Mouse (Mus musculus): ENCODE measurements around the gene Hist1h2bb. TPM values are rescaled to one million over a fixed set of nuclear protein-coding genes. Genes with fewer than 3 reads are reported as not detected.
"Not testable (repeated sequence)": the region's sequence is repeated elsewhere in the genome, so short reads cannot be mapped to it uniquely, and the experiment has no call there.

Gene Hist1h2bb
- polyA plus RNA-seq, 1 experiment from 2014 or later = 2.4 TPM

DNA sequence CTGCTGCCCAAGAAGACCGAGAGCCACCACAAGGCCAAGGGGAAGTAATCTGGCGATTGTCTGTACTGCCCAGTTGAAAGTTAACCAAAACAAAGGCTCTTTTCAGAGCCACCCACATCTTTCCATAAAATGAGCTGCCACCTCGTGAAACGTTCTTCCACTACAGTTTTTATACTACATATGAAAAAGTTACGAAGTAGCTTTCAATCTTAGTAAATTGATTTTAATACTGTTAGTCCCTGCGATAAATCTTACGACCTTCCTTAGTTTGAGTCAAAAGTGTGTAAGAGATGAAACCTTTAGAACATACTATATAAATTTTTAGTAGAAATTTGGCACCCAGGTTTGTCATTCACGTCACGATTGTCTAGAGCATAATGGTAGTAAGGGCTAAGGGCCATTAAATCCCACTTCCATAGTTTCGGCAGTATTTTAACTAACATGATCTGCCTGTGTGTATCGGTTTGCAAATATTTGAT, 5.0 kb downstream of the Hist1h2bb start:
- DNase-seq (ENCODE audit: low spot score) = no peak
- 1% methylated on average over 11 of the region's 11 CpGs for WGBS

DNA sequence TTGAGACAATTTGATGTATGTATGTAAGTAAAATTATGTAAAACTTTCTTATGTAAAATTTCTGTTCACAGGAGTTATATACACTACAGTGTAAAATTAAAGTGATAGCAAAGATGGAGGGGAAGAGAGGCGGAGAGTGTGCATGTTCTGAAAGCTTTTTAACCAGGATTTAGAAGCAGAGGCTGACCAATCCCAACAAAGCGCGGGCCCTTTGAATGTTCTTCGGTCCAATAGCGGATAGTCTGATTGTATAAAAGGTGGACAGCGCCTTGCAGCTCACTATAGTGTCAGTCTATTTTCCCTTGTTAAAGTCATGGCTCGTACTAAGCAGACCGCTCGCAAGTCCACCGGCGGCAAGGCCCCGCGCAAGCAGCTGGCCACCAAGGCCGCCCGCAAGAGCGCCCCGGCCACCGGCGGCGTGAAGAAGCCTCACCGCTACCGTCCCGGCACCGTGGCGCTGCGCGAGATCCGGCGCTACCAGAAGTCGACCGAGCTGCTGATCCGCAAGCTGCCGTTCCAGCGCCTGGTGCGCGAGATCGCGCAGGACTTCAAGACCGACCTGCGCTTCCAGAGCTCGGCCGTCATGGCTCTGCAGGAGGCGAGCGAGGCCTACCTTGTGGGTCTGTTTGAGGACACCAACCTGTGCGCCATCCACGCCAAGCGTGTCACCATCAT, 5.7 kb downstream of the Hist1h2bb start, which contains the start of gene Hist1h3b:
TSS of gene Hist1h3b (plus strand) at position 201 of the 675 bp plus-strand sequence.
- H3K4me1 ChIP-seq (ENCODE audit: control insufficient read depth, insufficient read depth, low read length); H3K27me3 ChIP-seq (ENCODE audit: control insufficient read depth, insufficient read depth, low read length); H3K9me3 ChIP-seq (ENCODE audit: control insufficient read depth, low read length); H3K36me3 ChIP-seq (ENCODE audit: control insufficient read depth, insufficient read depth, low read length): not testable (repeated sequence)
- H3K4me3 ChIP-seq (ENCODE audit: low read depth, low read length) = peak within 1 kb of the TSS; percentile 36
- peak within 1 kb of the TSS; percentile 50 for H3K4me2 ChIP-seq (ENCODE audit: low read depth)
- H3K27ac ChIP-seq (ENCODE audit: low read depth, low read length) = peak within 1 kb of the TSS; percentile 85
- peak; percentile 93 for DNase-seq (ENCODE audit: low spot score)
- WGBS = under 1% methylated on average over 15 of the region's 47 CpGs
- ATAC-seq (ENCODE audit: insufficient read depth, low FRiP score, low TSS enrichment) = peak; percentile 87
- peak within 1 kb of the TSS; percentile 65 for H3K9ac ChIP-seq (ENCODE audit: low read length)

More for the DNA sequence above, 5.0 kb downstream of the Hist1h2bb start:
- H3K27me3 ChIP-seq (ENCODE audit: control insufficient read depth, insufficient read depth, low read length) = no peaks in the 10 kb centered on the region
- H3K27ac ChIP-seq (ENCODE audit: low read depth, low read length) = peak overlapping the region; percentile 85
- peak overlapping the region; percentile 46 for H3K9ac ChIP-seq (ENCODE audit: low read length)
- ATAC-seq (ENCODE audit: insufficient read depth, low FRiP score, low TSS enrichment) = 0 out of 2 replicates have a peak, but pooled peaks have one; percentile 8
- H3K4me1 ChIP-seq (ENCODE audit: control insufficient read depth, insufficient read depth, low read length) = peaks cover 8% of the 10 kb centered on the region; the same call in 1 of the 2 replicates
- peak overlapping the region; percentile 36 for H3K4me3 ChIP-seq (ENCODE audit: low read depth, low read length)
- H3K36me3 ChIP-seq (ENCODE audit: control insufficient read depth, insufficient read depth, low read length) = no peaks in the 10 kb centered on the region
- H3K4me2 ChIP-seq (ENCODE audit: low read depth) = peak overlapping the region; percentile 40
- H3K9me3 ChIP-seq (ENCODE audit: control insufficient read depth, low read length) = no peaks in the 10 kb centered on the region

DNA sequence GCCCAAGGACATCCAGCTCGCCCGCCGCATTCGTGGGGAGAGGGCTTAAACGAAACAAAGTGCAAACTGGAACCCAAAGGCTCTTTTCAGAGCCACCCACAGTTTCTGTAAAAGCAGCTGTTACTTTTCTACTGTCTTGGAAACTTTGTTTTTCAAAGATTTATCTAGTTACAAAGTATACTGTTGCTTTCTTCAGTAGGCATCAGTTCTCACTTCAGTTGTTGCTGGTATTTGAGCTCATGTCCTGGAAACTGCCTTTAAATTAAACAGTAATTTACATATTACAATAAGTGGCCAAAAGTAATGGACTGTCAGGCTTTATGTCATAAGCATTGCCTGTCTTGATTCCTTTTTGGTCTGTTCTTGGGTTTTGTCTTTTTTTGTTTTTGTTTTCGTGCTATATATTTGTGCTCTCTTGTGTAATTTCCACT, 6.2 kb downstream of the Hist1h2bb start:
- H3K36me3 ChIP-seq (ENCODE audit: control insufficient read depth, insufficient read depth, low read length) = no peaks in the 10 kb centered on the region
- no peak for ATAC-seq (ENCODE audit: insufficient read depth, low FRiP score, low TSS enrichment)
- H3K27ac ChIP-seq (ENCODE audit: low read depth, low read length) = peak overlapping the region; percentile 73
- H3K9ac ChIP-seq (ENCODE audit: low read length) = peak overlapping the region; percentile 65
- peaks cover 9% of the 10 kb centered on the region; the same call in 1 of the 2 replicates for H3K4me1 ChIP-seq (ENCODE audit: control insufficient read depth, insufficient read depth, low read length)
- H3K9me3 ChIP-seq (ENCODE audit: control insufficient read depth, low read length) = no peaks in the 10 kb centered on the region
- DNase-seq (ENCODE audit: low spot score) = no peak
- 3% methylated on average over 6 of the region's 6 CpGs for WGBS
- H3K4me3 ChIP-seq (ENCODE audit: low read depth, low read length) = peak overlapping the region; percentile 34
- peak overlapping the region; percentile 50 for H3K4me2 ChIP-seq (ENCODE audit: low read depth)
- no peaks in the 10 kb centered on the region for H3K27me3 ChIP-seq (ENCODE audit: control insufficient read depth, insufficient read depth, low read length)

DNA sequence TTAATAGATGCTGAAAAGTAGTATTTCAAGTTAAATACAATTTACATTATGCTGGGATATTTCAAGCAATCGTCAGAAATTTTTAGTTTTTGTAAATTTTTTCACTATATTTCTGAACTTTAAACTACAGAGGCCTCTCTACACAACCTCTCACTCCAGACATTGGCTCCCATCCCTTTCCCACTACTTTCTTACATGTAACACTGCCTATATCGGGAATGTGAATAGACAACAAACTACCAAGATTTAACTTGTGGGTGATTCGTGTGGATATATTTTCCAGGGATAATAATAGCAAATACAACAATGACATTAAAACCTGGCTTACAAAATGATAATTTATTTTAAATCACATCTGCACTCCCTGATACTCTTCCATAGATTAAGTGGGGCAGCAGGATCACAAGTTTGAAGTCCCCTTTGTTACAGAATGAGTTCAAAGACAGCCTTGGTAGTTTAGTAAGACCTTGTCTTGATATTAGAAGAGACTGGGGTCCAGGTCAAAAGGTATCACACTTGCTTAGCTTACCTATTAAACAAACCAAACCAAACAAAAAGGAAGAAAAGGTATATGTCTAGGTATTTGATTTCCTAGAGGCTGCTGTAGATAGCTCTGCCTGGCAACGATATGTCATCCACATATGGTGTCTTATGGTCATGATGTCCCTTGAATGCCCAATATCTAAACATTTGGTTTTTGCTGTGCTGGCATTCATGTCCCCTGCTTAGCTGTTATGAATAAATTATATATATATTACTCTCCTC, 7.0 kb downstream of the Hist1h2bb start:
- peaks cover 3% of the 10 kb centered on the region; the same call in 1 of the 2 replicates for H3K4me1 ChIP-seq (ENCODE audit: control insufficient read depth, insufficient read depth, low read length)
- 62% methylated on average over 4 of the region's 4 CpGs for WGBS
- H3K9ac ChIP-seq (ENCODE audit: low read length) = no peak overlapping the region
- H3K36me3 ChIP-seq (ENCODE audit: control insufficient read depth, insufficient read depth, low read length) = no peaks in the 10 kb centered on the region
- H3K9me3 ChIP-seq (ENCODE audit: control insufficient read depth, low read length) = no peaks in the 10 kb centered on the region
- no peak for DNase-seq (ENCODE audit: low spot score)
- no peak overlapping the region for H3K4me2 ChIP-seq (ENCODE audit: low read depth)
- no peak overlapping the region for H3K4me3 ChIP-seq (ENCODE audit: low read depth, low read length)
- H3K27ac ChIP-seq (ENCODE audit: low read depth, low read length) = 0 out of 2 replicates have a peak overlapping the region, but pooled peaks have one; percentile 35
- no peak for ATAC-seq (ENCODE audit: insufficient read depth, low FRiP score, low TSS enrichment)
- no peaks in the 10 kb centered on the region for H3K27me3 ChIP-seq (ENCODE audit: control insufficient read depth, insufficient read depth, low read length)

DNA sequence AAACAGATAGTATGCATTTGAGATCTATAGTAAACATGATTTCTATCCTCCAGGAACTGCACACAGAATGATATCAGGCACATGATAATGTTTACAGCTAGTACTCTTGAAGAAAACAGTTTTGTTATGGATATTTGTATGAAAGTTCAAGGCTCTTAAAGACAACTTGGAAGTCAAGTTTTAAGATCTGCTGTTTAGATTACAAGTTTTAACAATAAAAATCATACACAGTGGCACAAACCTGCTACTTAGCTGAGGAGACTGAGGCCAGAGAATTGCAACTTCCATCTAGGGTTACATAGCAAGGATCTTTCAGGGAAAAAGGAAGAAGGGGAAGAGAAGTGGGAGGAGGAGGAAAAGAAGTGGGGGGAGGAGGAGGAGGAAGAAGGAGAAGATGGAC, 8.5 kb downstream of the Hist1h2bb start:
- H3K27me3 ChIP-seq (ENCODE audit: control insufficient read depth, insufficient read depth, low read length) = no peaks in the 10 kb centered on the region
- H3K4me1 ChIP-seq (ENCODE audit: control insufficient read depth, insufficient read depth, low read length) = peaks cover 3% of the 10 kb centered on the region; the same call in 1 of the 2 replicates
- H3K9me3 ChIP-seq (ENCODE audit: control insufficient read depth, low read length) = no peaks in the 10 kb centered on the region
- no peak overlapping the region for H3K27ac ChIP-seq (ENCODE audit: low read depth, low read length)
- H3K4me3 ChIP-seq (ENCODE audit: low read depth, low read length) = no peak overlapping the region
- ATAC-seq (ENCODE audit: insufficient read depth, low FRiP score, low TSS enrichment) (no peak), DNase-seq (ENCODE audit: low spot score) (no peak)
- no peaks in the 10 kb centered on the region for H3K36me3 ChIP-seq (ENCODE audit: control insufficient read depth, insufficient read depth, low read length)
- H3K9ac ChIP-seq (ENCODE audit: low read length) = no peak overlapping the region
- no peak overlapping the region for H3K4me2 ChIP-seq (ENCODE audit: low read depth)

DNA sequence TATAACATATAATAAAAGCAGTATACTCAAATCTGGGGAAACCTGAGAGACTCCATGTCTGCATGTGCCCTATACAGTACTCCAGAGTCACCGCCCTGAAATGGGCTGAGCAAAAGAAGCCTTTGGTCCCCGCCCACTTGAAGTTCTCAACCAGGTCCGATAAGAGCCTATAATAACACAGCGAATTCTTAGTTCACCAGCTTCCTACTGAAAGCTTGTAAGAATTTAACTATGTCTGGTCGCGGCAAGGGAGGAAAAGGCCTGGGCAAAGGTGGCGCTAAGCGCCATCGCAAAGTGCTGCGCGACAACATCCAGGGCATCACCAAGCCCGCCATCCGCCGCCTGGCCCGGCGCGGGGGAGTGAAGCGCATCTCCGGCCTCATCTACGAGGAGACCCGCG, 10.3 kb downstream of the Hist1h2bb start, which contains the start of gene Hist1h4b:
TSS of gene Hist1h4b (plus strand) at position 224 of the 400 bp plus-strand sequence.
- DNase-seq (ENCODE audit: low spot score) = peak; percentile 86
- peak within 1 kb of the TSS; percentile 80 for H3K27ac ChIP-seq (ENCODE audit: low read depth, low read length)
- H3K36me3 ChIP-seq (ENCODE audit: control insufficient read depth, insufficient read depth, low read length) = no peaks in the 10 kb centered on the region
- peak; percentile 60 for ATAC-seq (ENCODE audit: insufficient read depth, low FRiP score, low TSS enrichment)
- H3K4me2 ChIP-seq (ENCODE audit: low read depth) = peak within 1 kb of the TSS; percentile 50
- peak within 1 kb of the TSS; percentile 34 for H3K4me3 ChIP-seq (ENCODE audit: low read depth, low read length)
- WGBS = 0% methylated on average over 15 of the region's 22 CpGs
- no peaks in the 10 kb centered on the region for H3K9me3 ChIP-seq (ENCODE audit: control insufficient read depth, low read length)
- peaks cover 3% of the 10 kb centered on the region; the same call in 1 of the 2 replicates for H3K4me1 ChIP-seq (ENCODE audit: control insufficient read depth, insufficient read depth, low read length)
- no peaks in the 10 kb centered on the region for H3K27me3 ChIP-seq (ENCODE audit: control insufficient read depth, insufficient read depth, low read length)
- peak within 1 kb of the TSS; percentile 54 for H3K9ac ChIP-seq (ENCODE audit: low read length)

DNA sequence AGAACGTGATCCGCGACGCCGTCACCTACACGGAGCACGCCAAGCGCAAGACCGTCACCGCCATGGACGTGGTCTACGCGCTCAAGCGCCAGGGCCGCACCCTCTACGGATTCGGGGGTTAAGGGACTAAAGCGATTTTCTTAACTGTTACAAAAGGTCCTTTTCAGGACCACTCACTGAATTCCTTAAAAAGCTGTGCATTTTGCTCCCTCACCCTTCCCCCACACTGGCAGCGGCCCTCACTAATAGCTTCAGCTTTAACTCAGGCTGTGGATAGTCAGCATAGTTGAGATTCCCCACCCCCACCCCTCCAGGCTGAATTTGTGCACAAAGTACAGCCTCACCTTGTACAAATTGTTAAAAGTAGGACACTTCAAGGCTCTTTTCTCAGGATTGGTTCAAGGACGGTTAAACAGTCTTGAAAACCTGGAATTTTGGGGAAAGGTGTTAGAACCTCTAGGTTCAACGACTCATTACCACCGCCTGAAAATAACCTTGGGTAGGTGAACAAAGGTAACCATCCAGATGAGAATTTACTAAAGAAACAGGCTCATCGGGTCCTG, 10.8 kb downstream of the Hist1h2bb start:
- ATAC-seq (ENCODE audit: insufficient read depth, low FRiP score, low TSS enrichment) = peak; percentile 4; the same call in 1 of the 2 replicates
- Histone ChIP-seq H3K9me3 (ENCODE audit: control insufficient read depth, low read length) (no peaks in the 10 kb centered on the region), H3K36me3 (ENCODE audit: control insufficient read depth, insufficient read depth, low read length) (no peaks in the 10 kb centered on the region), H3K27ac (ENCODE audit: low read depth, low read length) (peak overlapping the region; percentile 80), H3K9ac (ENCODE audit: low read length) (peak overlapping the region; percentile 54), H3K27me3 (ENCODE audit: control insufficient read depth, insufficient read depth, low read length) (no peaks in the 10 kb centered on the region), H3K4me3 (ENCODE audit: low read depth, low read length) (peak overlapping the region; percentile 34), H3K4me1 (ENCODE audit: control insufficient read depth, insufficient read depth, low read length) (peaks cover 3% of the 10 kb centered on the region; the same call in 1 of the 2 replicates), H3K4me2 (ENCODE audit: low read depth) (peak overlapping the region; percentile 50)
- DNase-seq (ENCODE audit: low spot score) = peak; percentile 61
- WGBS = 2% methylated on average over 17 of the region's 23 CpGs

DNA sequence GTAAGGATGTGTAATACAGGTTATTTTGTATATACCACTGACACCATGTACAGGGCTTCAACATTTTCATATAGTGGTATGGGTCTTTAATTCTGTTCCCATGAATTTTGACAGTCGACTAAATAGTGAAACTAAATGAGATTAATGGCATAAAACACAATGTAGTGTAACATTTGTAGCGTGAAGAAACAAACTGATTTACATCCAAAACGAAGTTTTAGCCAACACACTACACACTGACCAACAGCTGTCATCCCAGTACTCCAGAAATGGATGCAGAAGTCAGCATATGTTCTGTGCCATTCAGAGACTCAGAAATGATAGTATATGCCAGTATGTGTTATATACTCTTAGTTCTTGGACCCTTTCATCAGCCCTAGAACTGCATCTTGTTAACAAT, 11.4 kb downstream of the Hist1h2bb start:
- Histone ChIP-seq H3K36me3 (ENCODE audit: control insufficient read depth, insufficient read depth, low read length) (no peaks in the 10 kb centered on the region), H3K27me3 (ENCODE audit: control insufficient read depth, insufficient read depth, low read length) (no peaks in the 10 kb centered on the region), H3K27ac (ENCODE audit: low read depth, low read length) (0 out of 2 replicates have a peak overlapping the region, but pooled peaks have one; percentile 27), H3K9ac (ENCODE audit: low read length) (no peak overlapping the region), H3K4me1 (ENCODE audit: control insufficient read depth, insufficient read depth, low read length) (peaks cover 3% of the 10 kb centered on the region; the same call in 1 of the 2 replicates), H3K4me2 (ENCODE audit: low read depth) (no peak overlapping the region; the same call in 1 of the 2 replicates), H3K9me3 (ENCODE audit: control insufficient read depth, low read length) (no peaks in the 10 kb centered on the region), H3K4me3 (ENCODE audit: low read depth, low read length) (no peak overlapping the region)
- no peak for ATAC-seq (ENCODE audit: insufficient read depth, low FRiP score, low TSS enrichment)
- no peak for DNase-seq (ENCODE audit: low spot score)
- WGBS = 46% methylated on average over 3 of the region's 3 CpGs
